Mouse (Mus musculus) cerebellum, postnatal 4 days (tissue): ENCODE results near the gene Mdfi.

Experiments
- DNase-seq, 2 experiments: peaks; one replicate each; pipeline ENCODE4 v3.0.0; 2022; ENCODE audit warnings: low spot score in 2 of 2, mixed read lengths in 1 of 2

Gene Mdfi

GRCm38 (mm10) chr17:47847985-47848384, 13.5 kb upstream of the Mdfi start:
- no peak for DNase-seq

- DNase-seq, result no peak
Observed at GRCm38 (mm10) chr17:47845609-47846008, 11.1 kb upstream of the Mdfi start.

DNA sequence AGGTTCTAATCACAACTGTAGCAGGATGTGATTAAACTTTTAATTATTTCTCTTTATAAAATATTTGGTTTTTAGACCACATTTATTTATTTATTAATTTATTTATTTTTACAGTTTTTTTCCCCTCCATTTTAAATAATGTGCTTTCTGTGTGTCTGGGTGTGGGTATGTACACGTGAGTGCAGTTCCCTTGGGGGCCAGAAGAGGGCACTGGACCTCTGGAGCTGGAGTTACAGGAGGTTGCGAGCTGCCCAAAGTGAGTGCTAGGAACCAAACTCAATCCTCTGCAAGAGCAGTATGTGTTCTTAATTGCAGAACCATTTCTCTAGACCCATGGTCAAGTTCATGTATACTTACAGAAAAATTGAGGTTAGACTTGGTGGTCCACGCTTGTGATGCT, 9.0 kb upstream of the Mdfi start:
- peak in 1 of 2 experiments; percentile 8 for DNase-seq

DNA sequence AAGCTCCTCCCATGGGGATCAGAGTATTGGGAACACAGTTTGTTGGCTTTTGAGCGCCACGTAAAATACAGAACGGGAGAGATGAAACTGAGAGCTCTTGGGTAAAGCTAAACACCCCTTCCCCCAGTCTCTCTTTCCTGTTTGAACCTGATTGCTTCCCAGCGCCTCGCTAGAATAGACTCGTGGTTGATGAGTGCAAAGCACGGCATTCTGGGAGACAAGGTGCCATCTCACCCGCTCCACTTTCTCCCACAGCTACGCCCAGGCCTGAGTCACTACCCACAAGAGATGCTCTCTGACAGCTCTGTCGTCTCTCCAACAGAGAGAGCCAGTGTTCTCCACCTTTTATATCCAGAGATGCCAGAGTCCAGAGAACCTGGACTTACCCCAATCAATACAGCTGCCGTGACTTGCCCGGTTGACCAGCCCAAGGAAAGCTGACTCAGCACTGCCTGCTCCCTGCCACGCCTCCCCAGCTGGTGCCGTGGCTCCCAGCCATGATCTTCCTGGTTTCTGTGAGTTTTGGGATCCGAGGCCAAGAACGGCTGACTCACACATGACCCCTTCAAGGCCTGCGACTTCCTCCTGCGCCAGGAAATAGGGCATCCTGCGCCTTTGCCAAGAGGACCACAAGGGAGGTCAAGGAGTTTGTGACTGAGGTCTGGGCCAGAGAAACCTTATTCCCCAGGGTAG, 7.6 kb upstream of the Mdfi start:
- DNase-seq, result peak in 1 of 2 experiments; percentile 63

GRCm38 (mm10) chr17:47841521-47841920, 7.0 kb upstream of the Mdfi start:
- DNase-seq, result no peak

- no peak for DNase-seq
Observed at GRCm38 (mm10) chr17:47837808-47838207, 3.3 kb upstream of the Mdfi start.

GRCm38 (mm10) chr17:47833628-47834481, 636 bp downstream of the Mdfi start:
- no peak for DNase-seq

GRCm38 (mm10) chr17:47833029-47833627, 1.4 kb downstream of the Mdfi start:
- no peak for DNase-seq

GRCm38 (mm10) chr17:47832501-47833028, 1.9 kb downstream of the Mdfi start:
- DNase-seq, result no peak

DNA sequence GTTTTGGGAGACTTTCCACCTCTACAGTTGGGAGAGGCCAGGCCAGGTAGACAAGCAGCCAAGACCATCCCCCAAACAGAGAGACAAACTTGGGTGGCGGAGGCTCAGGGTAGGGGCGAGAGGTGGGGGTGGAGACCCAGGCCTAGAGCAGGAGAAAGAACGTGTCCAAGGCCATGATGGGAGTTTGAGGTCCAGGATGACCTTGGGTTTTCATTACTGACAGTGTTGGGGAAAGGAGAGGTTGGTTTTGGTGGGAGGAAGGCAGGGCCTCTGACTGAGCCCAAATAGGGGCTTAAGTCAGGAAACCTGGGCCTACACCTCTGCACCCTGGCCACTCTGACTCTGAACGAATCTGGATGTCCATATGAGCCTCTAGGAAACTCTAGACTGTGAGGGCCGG, 2.7 kb downstream of the Mdfi start:
- no peak for DNase-seq

GRCm38 (mm10) chr17:47831161-47831560, 3.3 kb downstream of the Mdfi start:
- no peak for DNase-seq

- DNase-seq, result no peak
Observed at GRCm38 (mm10) chr17:47821339-47821738, 13.2 kb downstream of the Mdfi start.

DNA sequence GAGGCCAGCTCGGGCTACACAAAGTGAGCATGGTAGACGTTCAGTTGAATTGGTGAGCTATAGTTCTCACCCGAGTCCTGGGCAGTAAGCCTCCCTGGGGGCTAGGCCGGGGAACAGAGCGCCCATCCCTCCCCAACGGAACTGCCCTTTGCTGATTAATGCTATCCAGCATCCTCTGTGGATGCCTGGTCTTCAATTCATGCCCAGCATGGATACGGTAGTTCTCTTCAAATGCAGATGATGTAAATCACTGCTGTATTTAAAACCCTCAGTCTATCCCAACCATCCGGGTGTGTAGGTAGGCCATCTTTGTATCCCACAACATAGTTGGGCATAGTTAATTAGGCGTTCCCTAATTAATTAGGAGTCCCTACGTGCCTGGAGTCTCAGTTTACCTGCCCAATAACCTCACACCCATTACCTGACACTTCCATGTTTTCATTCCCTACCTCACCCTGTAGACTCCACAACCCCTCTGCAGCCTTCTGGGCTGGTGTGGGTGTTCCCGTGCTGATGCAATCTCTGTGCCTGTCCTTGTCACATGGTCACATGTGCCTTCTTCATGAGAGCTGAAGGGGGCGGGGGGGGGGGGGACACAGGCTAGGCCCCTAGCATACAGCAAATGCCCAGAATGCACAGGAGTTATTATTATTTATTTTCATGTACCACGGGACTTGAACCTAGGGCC, 16.3 kb downstream of the Mdfi start:
- no peak for DNase-seq

- no peak for DNase-seq
Observed at GRCm38 (mm10) chr17:47815446-47815845, 19.0 kb downstream of the Mdfi start.

- no peak for DNase-seq
Observed at GRCm38 (mm10) chr17:47814496-47814895, 20.0 kb downstream of the Mdfi start.

GRCm38 (mm10) chr17:47813616-47814015, 20.9 kb downstream of the Mdfi start:
- no peak for DNase-seq

GRCm38 (mm10) chr17:47812200-47812599, 22.3 kb downstream of the Mdfi start:
- no peak for DNase-seq

DNA sequence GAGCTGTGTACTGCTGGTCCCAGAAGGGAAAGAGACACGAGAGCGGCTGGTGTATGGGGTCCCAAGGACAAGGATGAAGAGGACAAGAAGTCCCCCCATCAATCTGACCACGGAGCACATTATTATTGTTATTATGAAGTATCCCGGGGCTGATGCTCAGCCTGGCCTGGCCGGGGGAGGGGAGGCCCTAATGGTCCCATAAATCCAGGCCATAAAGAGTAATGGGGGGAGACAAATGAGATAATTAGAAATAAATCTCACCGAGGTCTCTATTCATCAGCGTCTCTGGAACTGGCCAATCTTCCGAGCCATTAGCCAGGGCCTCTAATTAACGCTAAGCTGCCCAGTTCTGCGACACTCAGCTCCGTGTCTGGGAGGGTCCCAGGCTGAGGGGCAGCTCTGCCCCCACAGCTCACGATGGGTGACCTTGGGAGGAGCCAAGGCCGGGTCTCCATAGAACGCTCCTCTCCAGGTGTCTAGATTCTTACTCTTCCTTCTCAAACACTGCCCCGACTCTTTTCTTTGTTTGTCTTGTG, 23.2 kb downstream of the Mdfi start:
- no peak for DNase-seq

- no peak for DNase-seq
Observed at GRCm38 (mm10) chr17:47806230-47806629, 28.3 kb downstream of the Mdfi start.

GRCm38 (mm10) chr17:47805047-47805835, 29.2 kb downstream of the Mdfi start:
- no peak for DNase-seq

DNA sequence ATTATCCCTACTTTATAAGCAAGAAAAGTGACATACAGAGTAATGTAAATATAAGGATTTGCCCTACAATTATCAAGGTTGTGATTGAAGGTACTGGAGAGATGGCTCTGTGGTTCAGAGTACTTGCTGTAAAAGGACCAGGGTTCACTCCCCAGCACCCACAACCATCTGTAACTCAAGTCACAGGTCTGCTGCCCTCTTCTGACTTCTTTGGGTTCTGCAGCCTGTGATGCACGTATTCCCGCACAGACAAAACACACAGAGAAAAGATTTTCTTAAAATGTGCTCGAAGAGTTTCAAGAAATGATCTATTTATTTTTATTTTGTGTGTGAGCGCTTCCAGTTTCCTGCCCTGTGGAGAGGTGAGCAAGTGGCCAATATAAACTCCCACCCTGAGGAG, 30.8 kb downstream of the Mdfi start:
- no peak for DNase-seq
